Mouse (Mus musculus): ENCODE measurements around the gene Dgka.
A peak's percentile ranks its signal among the peaks of the same experiment; 100 is the strongest.

Dgka gene

DNA sequence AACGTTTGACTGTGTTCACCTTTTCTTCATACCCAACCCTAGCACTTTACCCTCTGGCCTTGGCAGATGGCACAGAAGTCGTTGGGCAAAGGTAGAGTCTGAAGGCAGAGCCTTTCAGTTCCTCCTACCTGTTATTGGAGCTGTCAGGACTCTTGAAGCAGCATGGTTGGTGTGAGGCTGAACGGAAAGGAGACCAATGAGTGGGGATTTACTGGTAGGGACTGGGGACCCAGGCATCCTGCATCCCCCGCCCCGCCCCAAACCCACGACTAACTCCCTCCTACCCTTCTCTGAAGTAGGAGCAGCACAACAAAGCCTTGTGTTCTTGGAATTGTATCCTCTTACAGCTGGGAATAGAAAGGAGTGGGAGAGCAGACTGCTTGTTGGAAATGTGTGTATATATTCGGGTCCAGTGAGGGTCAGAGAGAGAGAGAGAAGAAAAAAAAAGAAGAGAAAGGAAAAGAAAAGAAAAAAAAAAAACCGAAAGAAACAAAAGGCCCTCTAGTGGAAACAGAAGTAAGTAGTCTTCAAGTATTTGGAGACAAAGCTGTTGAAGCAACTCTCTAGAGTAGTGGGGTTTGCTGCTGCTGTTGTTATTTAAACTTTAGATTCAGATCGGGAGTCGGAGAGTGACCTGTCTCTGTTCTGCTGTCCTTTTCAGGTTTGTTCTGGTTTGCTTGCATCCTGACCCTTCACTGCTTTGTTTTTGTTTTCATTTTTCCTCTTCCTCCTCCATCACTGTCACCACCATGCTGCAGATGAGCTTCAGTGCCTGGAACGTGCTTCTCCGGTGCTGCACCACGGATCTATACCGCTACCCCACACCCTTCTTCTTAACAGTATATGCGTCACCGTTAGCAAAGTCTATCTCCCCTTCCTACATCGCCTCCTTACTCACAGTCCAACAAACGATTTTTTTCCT lies at the start of gene Dgka:
Gene Dgka (minus strand): TSS at position 176 of the 922 bp plus-strand sequence.
- peak; percentile 16 for DNase-seq (ENCODE audit: low read depth, low spot score)

GRCm38 (mm10) chr10:128794391-128794790 lies 49.7 kb upstream of the Dgka start:
- DNase-seq (ENCODE audit: low read depth, low spot score), result no peak

DNA sequence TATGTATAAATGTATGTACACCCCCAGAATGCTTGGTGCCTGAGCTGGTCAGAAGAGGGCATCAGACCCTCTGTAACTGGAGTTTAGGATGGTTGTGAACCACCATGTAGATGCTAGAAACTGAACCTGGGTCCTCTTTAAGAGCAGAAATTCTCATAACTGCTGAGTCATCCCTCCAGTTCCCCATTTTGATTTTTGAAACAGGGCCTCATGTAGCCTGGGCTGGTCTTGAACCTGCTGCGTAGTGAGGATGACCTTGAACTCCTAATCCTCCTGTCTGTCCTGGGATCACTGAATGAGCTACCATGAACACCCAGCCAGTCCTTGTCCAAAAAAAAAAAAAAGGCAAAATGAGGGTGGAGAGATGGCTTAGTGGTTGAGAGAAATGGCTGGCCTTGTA lies 48.6 kb upstream of the Dgka start:
- no peak for DNase-seq (ENCODE audit: low read depth, low spot score)

GRCm38 (mm10) chr10:128792041-128792440 lies 47.4 kb upstream of the Dgka start:
- DNase-seq (ENCODE audit: low read depth, low spot score), result no peak

DNA sequence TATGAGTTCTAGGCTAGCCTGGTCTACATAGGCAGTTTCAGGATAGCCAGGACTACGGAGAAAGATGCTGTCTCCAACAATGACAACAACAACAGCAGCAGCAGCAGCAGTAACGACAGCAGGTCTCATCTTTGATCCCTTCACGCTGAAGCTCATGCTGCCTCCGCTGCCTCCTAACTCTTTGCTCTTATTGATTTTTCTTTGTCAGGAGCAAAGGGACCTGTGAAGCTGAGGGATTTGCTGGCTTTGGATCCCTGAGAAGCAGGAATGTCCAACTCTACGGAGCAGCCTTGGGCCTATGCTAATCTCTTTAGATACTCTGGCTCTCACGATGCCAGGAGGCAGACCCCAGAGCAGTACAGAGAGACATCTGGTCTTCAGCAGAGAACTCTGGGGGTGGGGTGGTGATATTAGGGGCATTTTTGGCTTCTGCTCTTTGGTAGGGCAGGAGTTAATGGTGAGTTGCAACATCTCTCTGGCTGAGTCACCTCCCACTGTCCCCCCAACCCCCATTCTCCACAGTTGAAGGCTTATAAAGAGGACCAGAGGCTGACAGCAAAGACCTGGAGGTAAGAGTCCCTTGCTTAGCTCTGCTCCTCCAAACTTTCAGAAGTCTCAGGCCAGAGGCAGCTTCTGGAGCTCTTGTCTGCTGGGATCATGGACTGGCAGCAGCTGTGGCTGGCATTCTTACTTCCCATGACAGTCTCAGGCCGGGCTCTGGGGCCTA lies 45.9 kb upstream of the Dgka start, which contains the start of gene Mmp19:
Gene Mmp19 (plus strand): TSS at position 513 of the 727 bp plus-strand sequence.
- no peak for DNase-seq (ENCODE audit: low read depth, low spot score)

DNA sequence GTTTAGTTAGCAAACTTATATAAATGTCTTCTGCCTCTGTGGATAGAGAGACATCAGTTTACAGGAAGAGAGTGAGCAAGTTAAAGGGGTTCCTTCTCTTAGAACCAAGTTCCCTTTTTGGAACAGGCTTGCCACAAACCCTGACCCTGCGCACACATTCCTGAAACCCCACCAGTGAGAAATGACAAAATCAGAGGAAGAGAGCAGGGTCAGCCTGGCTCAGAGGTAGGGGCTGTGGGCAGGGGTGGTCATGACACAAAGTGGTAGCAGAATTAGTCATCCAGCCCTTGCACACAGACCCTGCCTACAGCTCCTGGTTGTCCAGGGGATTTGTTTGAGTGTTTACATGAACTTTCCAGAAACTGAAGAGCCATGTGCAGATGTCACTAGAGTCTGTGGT lies 35.5 kb upstream of the Dgka start:
- no peak for DNase-seq (ENCODE audit: low read depth, low spot score)

- peak; percentile 16 for DNase-seq (ENCODE audit: low read depth, low spot score)
These were observed 34.5 kb upstream of the Dgka start for GRCm38 (mm10) chr10:128779011-128779795.

GRCm38 (mm10) chr10:128778441-128778840 lies 33.8 kb upstream of the Dgka start:
- DNase-seq (ENCODE audit: low read depth, low spot score), result no peak

- no peak for DNase-seq (ENCODE audit: low read depth, low spot score)
These were observed 29.0 kb upstream of the Dgka start for GRCm38 (mm10) chr10:128773685-128774084.

DNA sequence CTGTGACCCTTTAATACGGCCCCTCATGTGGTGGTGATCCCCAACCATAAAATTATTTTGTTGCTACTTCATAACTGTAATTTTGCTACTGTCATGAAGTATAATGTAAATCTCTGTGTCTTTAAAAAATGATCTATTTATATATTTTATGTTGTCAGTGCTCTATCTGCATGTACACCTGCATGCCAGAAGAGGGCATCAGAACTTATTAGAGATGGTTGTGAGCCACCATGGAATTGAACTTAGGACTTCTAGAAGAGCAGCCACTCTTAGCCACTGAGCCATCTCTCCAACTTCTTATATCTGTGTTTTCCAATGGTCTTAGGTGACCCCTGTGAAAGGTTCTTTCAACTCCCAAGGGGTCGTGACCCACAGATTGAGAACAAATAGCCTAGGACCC lies 28.2 kb upstream of the Dgka start:
- peak; percentile 9 for DNase-seq (ENCODE audit: low read depth, low spot score)

DNA sequence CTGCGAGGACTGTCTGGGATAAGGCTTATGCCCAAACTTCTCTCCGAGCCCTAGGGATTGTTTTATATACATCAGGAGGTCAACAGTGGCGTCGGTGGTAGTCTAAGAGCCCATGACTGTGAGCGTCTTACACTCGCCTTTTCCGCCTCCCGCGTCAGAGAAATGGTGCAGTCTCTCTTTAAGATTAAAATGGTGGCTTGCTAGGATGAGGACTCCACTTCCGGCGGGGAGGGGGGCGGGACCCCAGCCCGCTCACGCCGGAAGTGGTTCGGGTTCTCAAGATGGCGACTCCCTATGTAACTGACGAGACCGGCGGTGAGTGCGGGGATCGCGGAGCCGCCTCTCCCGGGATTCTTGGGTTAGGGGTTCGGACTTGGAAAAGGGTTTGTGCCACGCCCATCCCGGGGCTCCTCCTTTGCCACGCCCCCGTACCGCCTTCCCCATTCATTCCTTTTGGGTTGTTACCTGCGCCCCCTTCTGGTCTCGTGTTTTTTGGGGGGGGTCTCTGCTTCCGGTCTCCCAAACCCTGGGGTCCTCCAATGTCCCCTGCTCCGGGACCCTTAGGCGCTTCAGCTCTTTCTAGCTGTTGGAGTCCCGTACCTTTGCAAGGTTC lies 3.7 kb upstream of the Dgka start:
- peak; percentile 96 for DNase-seq (ENCODE audit: low read depth, low spot score)

DNA sequence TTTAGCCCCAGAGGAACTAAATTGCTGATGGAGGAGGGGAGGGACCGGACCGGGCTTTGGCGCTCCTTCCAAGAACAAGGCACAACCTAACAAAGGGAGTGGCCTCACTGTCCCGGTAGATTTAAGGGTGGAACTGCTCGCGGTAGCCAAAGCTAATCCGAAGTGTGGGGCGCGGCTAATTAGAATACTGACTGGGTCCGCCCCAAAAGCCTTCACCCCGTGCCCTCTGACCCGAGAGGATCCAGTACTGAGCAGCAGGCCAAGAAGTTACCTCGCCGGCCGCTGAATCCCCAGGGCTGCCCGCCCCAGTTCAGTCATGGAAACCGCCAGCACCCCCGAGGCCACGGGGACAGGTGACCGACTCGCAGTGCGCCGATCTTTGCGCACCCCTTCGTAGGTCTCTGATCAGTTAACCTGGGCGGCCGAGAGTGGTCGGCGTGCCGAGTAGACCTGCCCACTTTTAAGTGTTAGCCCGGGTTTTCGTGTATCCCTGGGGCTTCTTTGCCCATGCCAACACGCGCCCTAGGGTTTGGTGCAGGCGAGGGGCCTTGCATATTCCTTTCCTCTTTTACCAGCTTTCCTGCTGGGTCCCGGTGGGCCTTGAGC lies 3.1 kb upstream of the Dgka start, which contains the start of gene Pym1:
Gene Pym1 (plus strand): TSS at position 244 of the 606 bp plus-strand sequence.
- peak; percentile 70 for DNase-seq (ENCODE audit: low read depth, low spot score)

DNA sequence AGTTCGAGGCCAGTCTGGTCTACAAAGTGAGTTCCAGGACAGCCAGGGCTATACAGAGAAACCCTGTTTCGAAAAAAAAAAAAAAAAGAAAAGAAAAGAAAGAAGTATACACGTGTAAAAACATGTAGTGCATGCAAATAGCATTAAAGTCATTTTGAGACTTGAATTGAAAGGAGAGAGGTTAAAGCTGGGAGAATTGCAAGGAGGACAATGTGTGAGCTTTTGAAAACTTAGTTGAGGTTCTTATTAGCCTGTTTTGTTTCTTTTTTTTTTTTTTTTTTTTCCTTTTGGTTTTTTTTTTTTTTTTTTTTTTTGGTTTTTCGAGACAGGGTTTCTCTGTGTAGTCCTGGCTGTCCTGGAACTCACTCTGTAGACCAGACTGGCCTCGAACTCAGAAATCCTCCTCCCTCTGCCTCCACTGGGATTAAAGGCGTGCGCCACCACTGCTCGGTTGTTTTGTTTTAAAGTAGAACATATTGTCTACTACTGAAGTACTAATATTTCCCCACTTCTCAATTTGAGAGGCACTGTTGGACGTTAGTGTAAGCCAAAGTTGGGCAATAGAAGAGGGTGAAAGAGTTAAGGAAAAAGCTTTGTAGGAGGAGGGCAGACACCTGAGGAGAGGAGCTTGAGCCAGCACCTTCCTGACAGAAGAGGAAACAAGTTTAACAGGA lies 2.5 kb upstream of the Dgka start:
- DNase-seq (ENCODE audit: low read depth, low spot score), result no peak

- no peak for DNase-seq (ENCODE audit: low read depth, low spot score)
These were observed 1.4 kb upstream of the Dgka start for GRCm38 (mm10) chr10:128745946-128746613.

GRCm38 (mm10) chr10:128744211-128744610 lies 444 bp downstream of the Dgka start:
- no peak for DNase-seq (ENCODE audit: low read depth, low spot score)

DNA sequence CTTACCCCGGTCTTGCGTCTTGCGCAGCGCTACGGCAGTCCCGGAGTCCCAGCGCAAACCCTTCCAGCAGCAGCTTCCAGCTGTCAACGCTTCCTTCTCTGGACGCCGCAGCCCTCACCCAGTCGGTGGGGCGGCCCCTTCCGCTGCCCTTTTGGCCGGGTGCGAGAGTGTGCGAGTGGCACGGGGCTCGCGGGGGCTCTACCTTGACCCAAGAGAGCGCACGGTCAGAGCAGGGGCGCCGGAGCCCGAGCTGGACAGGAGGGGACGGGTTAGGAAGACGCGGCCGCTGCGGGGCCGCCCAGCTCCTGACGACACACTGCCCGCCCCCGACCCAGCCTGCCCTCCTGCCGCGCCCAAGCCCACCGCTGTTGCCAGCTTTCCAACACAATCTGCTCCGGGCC lies 864 bp downstream of the Dgka start:
- peak; percentile 62 for DNase-seq (ENCODE audit: low read depth, low spot score)

DNA sequence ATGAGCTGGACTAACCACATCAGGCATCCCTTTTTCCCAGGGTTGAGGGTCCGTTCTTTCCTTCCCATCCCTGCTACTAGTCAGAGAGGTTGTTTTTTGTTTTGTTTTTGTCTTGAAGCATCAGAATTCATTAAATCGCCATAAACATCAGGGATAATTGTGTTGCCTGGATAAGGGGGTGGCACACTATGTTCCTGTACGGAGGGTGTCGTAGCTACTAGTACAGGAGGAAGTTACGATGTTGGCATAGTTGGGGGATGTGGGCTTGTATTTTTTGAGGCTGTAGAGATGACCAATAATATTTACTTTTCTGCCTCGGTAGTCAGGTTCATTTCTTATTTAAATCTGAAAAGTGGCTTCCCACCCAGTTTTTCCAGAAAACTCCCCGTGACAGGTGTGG lies 1.4 kb downstream of the Dgka start:
- peak; percentile 27 for DNase-seq (ENCODE audit: low read depth, low spot score)

- no peak for DNase-seq (ENCODE audit: low read depth, low spot score)
These were observed 2.0 kb downstream of the Dgka start for GRCm38 (mm10) chr10:128742616-128743015.

DNA sequence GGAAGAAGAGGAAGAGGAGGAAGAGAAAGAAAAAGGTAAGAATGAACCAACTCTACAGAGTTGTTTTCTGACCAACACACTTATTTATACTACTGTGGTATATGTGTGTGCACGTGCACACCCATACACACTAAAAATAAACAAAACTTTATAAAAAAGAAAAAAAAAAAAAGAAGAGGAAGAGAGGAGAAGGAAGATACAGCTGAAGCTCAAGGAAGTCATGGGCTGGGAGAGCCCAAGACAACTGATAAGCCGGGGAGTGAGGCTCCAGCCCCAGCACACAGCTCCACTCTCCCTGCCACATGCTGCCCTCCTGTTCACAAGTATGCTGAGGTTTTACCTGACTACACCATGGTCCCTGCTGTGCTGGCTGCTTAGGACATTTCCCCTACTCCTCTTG lies 4.4 kb downstream of the Dgka start:
- DNase-seq (ENCODE audit: low read depth, low spot score), result no peak

DNA sequence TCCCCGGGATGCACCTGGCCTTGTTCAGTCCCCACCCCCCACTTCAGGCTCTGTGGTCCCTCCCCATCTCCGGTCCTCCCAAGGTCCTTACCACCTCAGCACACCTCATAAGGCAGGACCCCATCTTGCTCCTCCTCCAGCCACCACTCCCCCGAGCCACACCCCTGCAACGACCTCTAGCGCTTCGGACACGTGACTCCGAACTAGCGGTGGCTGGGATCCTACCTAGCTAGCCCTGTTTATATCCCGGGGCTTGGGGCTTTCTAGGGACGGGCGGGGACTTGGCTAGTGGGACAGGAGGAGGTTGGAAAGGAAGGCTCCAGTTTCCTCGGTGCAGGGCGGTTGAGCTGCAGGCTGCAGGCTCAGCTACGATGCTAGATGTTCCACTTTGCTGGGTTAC lies 7.2 kb downstream of the Dgka start:
- DNase-seq (ENCODE audit: low read depth, low spot score), result peak; percentile 22
